Mouse (Mus musculus) intestine, embryonic 16.5 days (tissue): ENCODE results near the gene Mapk14. TPM values are rescaled to one million over a fixed set of nuclear protein-coding genes. Genes with fewer than 3 reads are reported as not detected.
"Not testable (repeated sequence)": the region's sequence is repeated elsewhere in the genome, so short reads cannot be mapped to it uniquely, and the experiment has no call there.

ENCODE experiments used
- ATAC-seq: fragments of 200-750 bp; cut with Nextera tagmentation; 2 replicates; pipeline ENCODE4 v1.8.0; 2017; ENCODE audit warnings: moderate TSS enrichment, moderate library complexity
- H3K27ac ChIP-seq: fragments of 300-500 bp; sonication (generic); 2 replicates; pipeline ENCODE4 v1.5.1; 2014; ENCODE audit warnings: mild to moderate bottlenecking, low read length
- H3K27me3 ChIP-seq: fragments of 300-500 bp; sonication (generic); replicated peaks from 2 replicates; pipeline ENCODE4 v1.6.1; 2014; ENCODE audit warnings: low read length, control low read depth, mixed read lengths; ENCODE audit not compliant: control insufficient read depth, insufficient read depth
- H3K36me3 ChIP-seq: fragments of 300-500 bp; sonication (generic); 2 replicates; pipeline ENCODE4 v1.6.1; 2014; ENCODE audit warnings: low read length, control low read depth; ENCODE audit not compliant: control insufficient read depth, insufficient read depth
- H3K4me1 ChIP-seq: fragments of 300-500 bp; sonication (generic); 2 replicates; pipeline ENCODE4 v1.6.1; 2014; ENCODE audit warnings: low read length, control low read depth, mixed read lengths; ENCODE audit not compliant: control insufficient read depth, insufficient read depth
- H3K4me2 ChIP-seq: fragments of 300-500 bp; sonication (generic); 2 replicates; pipeline ENCODE4 v1.6.1; 2014; ENCODE audit warnings: low read depth, low read length, control low read depth
- H3K4me3 ChIP-seq: fragments of 300-500 bp; sonication (generic); 2 replicates; pipeline ENCODE4 v1.5.1; 2014; ENCODE audit warnings: mild to moderate bottlenecking, low read length
- H3K9ac ChIP-seq: fragments of 300-500 bp; sonication (generic); 2 replicates; pipeline ENCODE4 v1.6.1; 2014; ENCODE audit warnings: low read depth, low read length
- H3K9me3 ChIP-seq: fragments of 300-500 bp; sonication (generic); 2 replicates; pipeline ENCODE4 v1.6.1; 2016; ENCODE audit warnings: low read length, control low read depth; ENCODE audit not compliant: control insufficient read depth
- WGBS: fragments of 180-500 bp; shearing (Covaris S2); extraction: QIAGEN DNeasy Blood & Tissue Kit; methylation state at CpG from one replicate; pipeline ENCODE4 v1.1.7; 2014; 5-methylcytosine and 5-hydroxymethylcytosine counted together
- polyA plus RNA-seq: library from polyadenylated mRNA; unstranded; fragments of >200 nt; fragmentation: Nextera tagmentation; extraction: Ambion mirVana; gene quantifications from 2 replicates; pipeline ENCODE4 v1.2.1, GENCODE M21; 2015

The Mapk14 gene
- polyA plus RNA-seq, 1 experiment from 2014 or later: 34.5 TPM

- Histone ChIP-seq H3K4me2 (no peak overlapping the region), H3K27me3 (no peaks in the 10 kb centered on the region), H3K4me1 (peaks cover 18% of the 10 kb centered on the region), H3K4me3 (no peak overlapping the region), H3K9ac (no peak overlapping the region), H3K36me3 (no peaks in the 10 kb centered on the region), H3K27ac (no peak overlapping the region), H3K9me3 (no peaks in the 10 kb centered on the region)
- no peak for ATAC-seq
- 76% methylated on average over 11 of the region's 11 CpGs for WGBS
Measured at GRCm38 (mm10) chr17:28766781-28767515, 75.8 kb downstream of the Mapk14 start.

- WGBS: 1% methylated on average over 52 of the region's 58 CpGs
- peak; percentile 67 for ATAC-seq
- 0 out of 2 replicates have a peak, but pooled peaks cover 5% of the 10 kb centered on the region for H3K36me3 ChIP-seq
- peak within 1 kb of the TSS; percentile 90 for H3K9ac ChIP-seq
- peak within 1 kb of the TSS; percentile 73 for H3K4me3 ChIP-seq
- H3K4me2 ChIP-seq: peak within 1 kb of the TSS; percentile 88
- no peaks in the 10 kb centered on the region for H3K27me3 ChIP-seq
- peaks cover 18% of the 10 kb centered on the region for H3K4me1 ChIP-seq
- no peaks in the 10 kb centered on the region for H3K9me3 ChIP-seq
- peak within 1 kb of the TSS; percentile 86 for H3K27ac ChIP-seq
Measured at GRCm38 (mm10) chr17:28769121-28769874, 78.2 kb downstream of the Mapk14 start, which contains the start of gene Mapk13. Gene Mapk13 (plus strand): TSS chr17:28769297.

GRCm38 (mm10) chr17:28769875-28770421 is 78.8 kb downstream of the Mapk14 start:
- peak; percentile 72 for ATAC-seq
- WGBS: 3% methylated on average over 24 of the region's 24 CpGs

GRCm38 (mm10) chr17:28771289-28771688 is 80.2 kb downstream of the Mapk14 start:
- Histone ChIP-seq H3K4me1 (peaks cover 15% of the 10 kb centered on the region), H3K36me3 (peaks cover 13% of the 10 kb centered on the region), H3K4me3 (peak overlapping the region; percentile 73), H3K27ac (peak overlapping the region; percentile 86), H3K9me3 (no peaks in the 10 kb centered on the region), H3K27me3 (no peaks in the 10 kb centered on the region), H3K4me2 (peak overlapping the region; percentile 88), H3K9ac (peak overlapping the region; percentile 90; the same call in 1 of the 2 replicates)
- peak; percentile 65 for ATAC-seq
- 80% methylated on average over 5 of the region's 5 CpGs for WGBS

More at GRCm38 (mm10) chr17:28769875-28770421, 78.8 kb downstream of the Mapk14 start:
- Histone ChIP-seq H3K9me3 (no peaks in the 10 kb centered on the region), H3K9ac (peak overlapping the region; percentile 90), H3K4me1 (peaks cover 18% of the 10 kb centered on the region), H3K27me3 (no peaks in the 10 kb centered on the region), H3K36me3 (0 out of 2 replicates have a peak, but pooled peaks cover 6% of the 10 kb centered on the region), H3K4me3 (peak overlapping the region; percentile 73), H3K27ac (peak overlapping the region; percentile 86), H3K4me2 (peak overlapping the region; percentile 88)

- Histone ChIP-seq H3K4me1 (peaks cover 15% of the 10 kb centered on the region), H3K36me3 (peaks cover 15% of the 10 kb centered on the region)
- H3K9ac ChIP-seq, ATAC-seq, H3K9me3 ChIP-seq, H3K4me3 ChIP-seq, H3K4me2 ChIP-seq, H3K27ac ChIP-seq, H3K27me3 ChIP-seq: not testable (repeated sequence)
- 95% methylated on average over 9 of the region's 9 CpGs for WGBS
Measured at GRCm38 (mm10) chr17:28774303-28774702, 83.2 kb downstream of the Mapk14 start.

GRCm38 (mm10) chr17:28775161-28775560 is 84.0 kb downstream of the Mapk14 start:
- no peak for ATAC-seq
- no peak overlapping the region for H3K9ac ChIP-seq
- no peak overlapping the region for H3K4me3 ChIP-seq
- peaks cover 20% of the 10 kb centered on the region for H3K36me3 ChIP-seq
- 96% methylated on average over 4 of the region's 4 CpGs for WGBS
- no peak overlapping the region for H3K27ac ChIP-seq
- no peaks in the 10 kb centered on the region for H3K27me3 ChIP-seq
- H3K9me3 ChIP-seq: no peaks in the 10 kb centered on the region
- no peak overlapping the region for H3K4me2 ChIP-seq
- peaks cover 15% of the 10 kb centered on the region for H3K4me1 ChIP-seq

GRCm38 (mm10) chr17:28776817-28777216 is 85.7 kb downstream of the Mapk14 start:
- H3K4me3 ChIP-seq: no peak overlapping the region
- H3K4me2 ChIP-seq: no peak overlapping the region
- no peaks in the 10 kb centered on the region for H3K27me3 ChIP-seq
- no peak for ATAC-seq
- peaks cover 5% of the 10 kb centered on the region for H3K4me1 ChIP-seq
- peaks cover 20% of the 10 kb centered on the region for H3K36me3 ChIP-seq
- H3K9me3 ChIP-seq: no peaks in the 10 kb centered on the region
- 97% methylated on average over 3 of the region's 3 CpGs for WGBS
- no peak overlapping the region for H3K9ac ChIP-seq
- H3K27ac ChIP-seq: no peak overlapping the region

- H3K4me1 ChIP-seq: peaks cover 5% of the 10 kb centered on the region
- H3K4me2 ChIP-seq: no peak overlapping the region
- no peak for ATAC-seq
- H3K9me3 ChIP-seq: no peaks in the 10 kb centered on the region
- H3K9ac ChIP-seq: no peak overlapping the region
- WGBS: 88% methylated on average over 16 of the region's 16 CpGs
- no peaks in the 10 kb centered on the region for H3K27me3 ChIP-seq
- H3K36me3 ChIP-seq: peaks cover 20% of the 10 kb centered on the region
- H3K27ac ChIP-seq: no peak overlapping the region
- H3K4me3 ChIP-seq: no peak overlapping the region
Measured at GRCm38 (mm10) chr17:28777231-28778005, 86.3 kb downstream of the Mapk14 start.
